Mouse (Mus musculus) lung, postnatal 25 days (tissue): Measurements from ENCODE around the gene Gsn.

ENCODE experiments used
- DNase-seq: peaks from one replicate; pipeline ENCODE4 v3.0.0; 2022; ENCODE audit warnings: low spot score

The Gsn gene

GRCm38 (mm10) chr2:35278371-35279210 lies 22.4 kb downstream of the Gsn start:
- DNase-seq, result peak; percentile 56

- DNase-seq, result no peak
Measured at GRCm38 (mm10) chr2:35280001-35280400, 23.8 kb downstream of the Gsn start.

DNA sequence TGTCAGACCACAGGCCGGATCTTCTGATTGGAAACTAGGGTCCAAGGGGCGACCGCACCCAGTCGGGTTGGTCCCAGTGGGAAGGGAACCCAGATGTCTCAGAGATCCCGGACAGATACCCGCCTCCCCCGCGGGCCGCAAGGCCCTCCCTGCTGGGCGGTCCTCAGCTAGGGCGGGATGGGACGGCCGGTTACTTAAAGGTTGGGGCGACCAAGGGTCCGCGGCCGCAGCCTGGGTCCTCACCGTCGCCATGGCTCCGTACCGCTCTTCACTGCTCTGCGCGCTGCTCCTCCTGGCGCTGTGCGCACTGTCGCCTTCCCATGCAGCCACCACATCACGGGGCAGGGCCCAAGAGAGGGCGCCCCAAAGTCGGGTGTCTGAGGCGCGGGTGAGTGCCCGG lies 26.0 kb downstream of the Gsn start:
- DNase-seq, result peak; percentile 77

DNA sequence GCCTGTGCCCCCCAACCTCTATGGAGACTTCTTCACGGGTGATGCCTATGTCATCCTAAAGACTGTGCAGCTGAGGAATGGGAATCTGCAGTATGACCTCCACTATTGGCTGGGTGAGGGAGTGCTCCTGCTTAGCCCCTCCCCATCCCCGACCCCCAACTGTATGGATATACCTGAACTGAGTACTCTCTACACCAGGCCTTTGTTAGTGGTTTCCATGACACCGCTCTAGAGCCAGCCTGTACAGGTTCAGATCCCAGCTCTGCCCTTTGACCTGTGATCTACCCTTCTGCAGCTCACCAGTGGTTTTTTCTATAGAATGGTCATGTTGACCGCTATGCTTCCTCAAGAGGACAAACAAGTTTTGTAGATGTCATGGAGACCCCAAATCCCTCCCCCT lies 27.8 kb downstream of the Gsn start:
- no peak for DNase-seq

DNA sequence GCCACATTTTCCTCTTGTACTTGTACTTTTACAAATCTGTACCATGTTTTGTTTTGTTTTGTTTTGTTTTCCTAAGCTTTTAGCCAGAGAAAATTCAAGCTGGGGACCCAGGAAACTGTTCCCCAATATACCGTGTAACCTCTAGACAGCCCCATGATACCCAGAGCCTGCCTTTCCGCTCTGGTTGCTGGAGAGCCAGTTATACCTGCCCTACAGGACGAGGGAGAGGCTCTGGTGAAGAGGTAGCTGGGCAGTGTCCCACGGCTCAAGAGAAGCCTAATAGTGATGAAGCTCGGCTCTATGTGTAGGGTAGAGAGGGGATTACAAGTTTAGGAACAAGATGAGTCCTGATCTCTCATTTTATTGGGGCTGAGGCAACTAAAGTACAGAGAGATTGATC lies 29.0 kb downstream of the Gsn start:
- DNase-seq, result no peak

- DNase-seq, result peak; percentile 89
Measured at GRCm38 (mm10) chr2:35287017-35287620, 30.9 kb downstream of the Gsn start.

- peak; percentile 82 for DNase-seq
Measured at GRCm38 (mm10) chr2:35288758-35289635, 32.8 kb downstream of the Gsn start.

- no peak for DNase-seq
Measured at GRCm38 (mm10) chr2:35291856-35292255, 35.7 kb downstream of the Gsn start.

- DNase-seq, result no peak
Measured at GRCm38 (mm10) chr2:35292700-35293099, 36.5 kb downstream of the Gsn start.

DNA sequence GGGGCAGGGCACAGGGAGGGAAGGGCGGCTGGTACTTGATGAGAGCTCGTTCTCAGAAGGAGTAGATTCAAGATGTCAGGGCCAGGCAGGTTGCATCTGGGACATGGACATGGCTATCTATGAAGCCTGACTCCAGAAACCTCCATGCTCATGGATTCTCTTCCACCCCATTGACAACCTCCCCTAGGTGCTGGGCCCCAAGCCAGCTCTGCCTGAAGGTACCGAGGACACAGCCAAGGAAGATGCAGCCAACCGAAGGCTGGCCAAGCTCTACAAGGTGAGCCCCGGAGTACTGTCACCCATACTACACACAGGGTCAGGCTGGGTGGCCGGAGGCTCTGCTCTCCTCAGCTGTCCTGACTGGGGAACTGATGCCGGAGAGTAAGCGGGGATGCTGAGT lies 37.1 kb downstream of the Gsn start:
- DNase-seq, result no peak

DNA sequence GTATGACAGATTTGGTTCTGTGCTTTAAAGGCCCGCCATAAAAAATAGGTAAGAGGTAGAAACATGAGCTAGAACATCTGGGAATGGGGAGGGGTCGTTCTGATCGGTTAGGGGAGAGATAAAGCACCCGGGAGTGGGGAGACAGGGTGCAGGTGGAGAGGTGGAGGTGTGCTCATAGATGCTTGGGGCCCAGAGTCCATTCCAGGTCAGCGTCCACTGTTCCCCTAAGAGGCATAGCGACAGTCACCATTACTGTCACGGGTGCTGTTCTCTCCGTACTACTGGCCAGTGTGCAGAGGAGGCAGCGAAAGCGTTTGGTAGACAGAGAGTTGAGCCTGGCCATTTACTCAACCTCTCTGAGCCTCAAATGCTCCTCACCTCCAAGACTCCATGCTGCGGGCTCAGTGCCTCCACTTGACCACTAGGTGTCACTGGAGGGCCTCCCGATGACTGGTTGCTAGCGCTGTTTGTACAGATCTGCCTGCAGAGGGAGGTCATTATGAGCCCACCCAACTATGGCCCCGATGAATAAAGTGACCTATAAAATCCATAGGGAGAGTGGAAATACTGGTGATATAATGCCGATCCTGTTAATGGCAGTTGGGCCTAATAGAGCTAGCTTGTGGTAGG lies 41.6 kb downstream of the Gsn start:
- peak; percentile 83 for DNase-seq

GRCm38 (mm10) chr2:35299437-35299836 lies 43.3 kb downstream of the Gsn start:
- no peak for DNase-seq

GRCm38 (mm10) chr2:35302049-35302885 lies 46.1 kb downstream of the Gsn start:
- peak; percentile 44 for DNase-seq

DNA sequence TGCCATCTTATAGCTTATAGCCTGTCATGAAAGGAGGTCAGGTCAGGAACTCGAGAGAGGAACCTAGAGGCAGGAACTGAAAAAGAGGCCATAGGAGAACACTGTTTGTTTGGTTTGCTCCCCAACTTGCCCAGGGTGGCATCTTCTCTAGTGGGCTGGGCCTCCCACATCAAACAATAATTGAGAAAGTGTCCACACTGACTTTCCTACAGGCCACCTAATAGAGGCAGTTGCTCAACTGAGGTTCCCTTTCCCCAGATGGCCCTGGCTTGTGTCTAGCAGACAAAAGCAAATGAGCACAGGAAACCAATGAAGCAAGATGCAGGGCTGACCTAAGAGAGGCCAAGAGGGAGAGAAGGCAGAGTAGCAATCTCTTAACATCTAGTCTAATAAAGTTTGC lies 52.0 kb downstream of the Gsn start:
- DNase-seq, result peak; percentile 26

GRCm38 (mm10) chr2:35309906-35310493 lies 53.8 kb downstream of the Gsn start:
- no peak for DNase-seq

DNA sequence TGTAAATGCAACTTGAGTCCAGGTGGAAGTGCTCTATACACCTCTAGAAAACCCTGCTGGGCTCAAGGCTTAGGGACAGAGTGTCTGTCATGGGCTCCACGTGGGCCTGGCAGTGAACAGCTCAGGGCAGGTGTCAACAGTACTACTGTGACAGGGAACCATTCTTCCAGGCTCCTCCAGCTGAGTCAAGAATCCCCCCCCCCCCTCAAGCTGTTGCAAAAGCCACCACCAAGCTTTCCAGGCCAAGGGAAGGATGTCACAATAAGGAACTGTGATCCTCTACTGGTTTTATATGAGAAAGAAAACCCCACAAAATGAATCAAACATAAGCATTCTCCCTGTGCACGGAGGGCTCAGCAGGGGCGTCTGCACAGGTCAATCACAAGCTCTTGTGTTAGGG lies 58.1 kb downstream of the Gsn start:
- DNase-seq, result no peak

DNA sequence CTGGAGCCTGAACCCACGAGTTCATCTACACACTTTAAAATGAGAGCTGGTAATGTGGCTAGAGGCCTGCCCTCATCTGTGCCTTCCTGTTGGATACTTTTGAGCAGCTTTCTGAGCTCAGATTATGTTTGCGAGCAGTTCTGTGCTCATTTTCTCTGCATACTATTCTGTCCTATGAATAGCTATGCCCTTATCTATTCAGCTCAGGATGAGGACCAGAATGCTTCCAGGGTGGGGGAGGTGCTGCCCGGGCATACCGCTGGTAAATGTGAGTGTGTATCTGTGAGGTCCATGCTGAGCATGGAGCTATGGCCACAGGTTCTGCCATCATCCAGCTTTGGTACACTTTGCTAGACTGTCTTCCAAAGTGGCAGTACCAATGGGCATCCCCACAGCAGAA lies 61.4 kb downstream of the Gsn start:
- DNase-seq, result no peak

- no peak for DNase-seq
Measured at GRCm38 (mm10) chr2:35318405-35318804, 62.2 kb downstream of the Gsn start.

DNA sequence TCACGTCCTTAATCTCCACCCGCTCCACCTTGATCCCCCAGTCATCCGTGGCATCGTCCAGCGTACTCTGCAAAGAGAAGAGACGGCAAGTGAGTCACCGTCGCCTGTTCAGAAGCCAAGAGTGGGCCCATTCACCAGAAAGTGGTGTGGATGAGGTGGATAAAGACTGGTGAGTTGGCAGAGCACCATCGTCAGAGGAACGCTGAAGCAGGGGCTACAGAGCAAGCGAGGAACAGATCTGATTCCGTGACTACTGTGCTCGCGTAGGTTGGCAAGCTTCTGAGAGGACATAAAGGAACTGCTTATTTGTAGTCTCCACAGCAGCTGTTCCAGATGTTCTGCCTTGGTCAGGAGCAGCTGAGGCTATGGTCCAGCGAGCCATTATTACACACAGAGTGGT lies 64.2 kb downstream of the Gsn start:
- no peak for DNase-seq

- peak; percentile 74 for DNase-seq
Measured at GRCm38 (mm10) chr2:35322404-35323164, 66.4 kb downstream of the Gsn start.
